Mouse (Mus musculus) cerebellum, adult 18-20 months (tissue): ENCODE measurements around the gene Zfp362.

Experiments
- DNase-seq, 2 experiments: peaks; one replicate each; pipeline ENCODE4 v3.0.0; 2021

Zfp362 gene

GRCm38 (mm10) chr4:128755064-128755463 is 50.8 kb downstream of the Zfp362 start, which contains the start of gene A3galt2:
TSS of gene A3galt2 (plus strand) at chr4:128755364.
- no peak for DNase-seq

DNA sequence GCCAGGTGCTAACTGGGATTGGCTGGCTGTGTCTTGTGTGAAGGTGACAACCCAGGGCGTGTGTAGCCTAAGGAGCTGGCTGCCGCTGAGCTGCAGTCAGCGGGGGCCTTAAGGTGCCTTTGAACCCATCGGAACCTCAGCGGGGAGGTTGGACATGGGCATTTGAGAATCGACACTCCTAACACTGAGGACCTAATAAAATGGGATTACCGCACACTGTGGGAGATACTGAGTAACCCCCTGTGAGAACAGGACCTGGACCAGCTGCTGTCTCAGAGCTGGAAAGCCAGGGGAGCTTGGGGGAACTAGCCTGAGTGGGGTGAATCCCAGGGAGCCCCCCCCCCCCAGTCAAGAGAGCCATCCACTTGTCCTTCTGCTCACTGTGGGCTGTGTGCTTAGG is 52.3 kb downstream of the Zfp362 start:
- DNase-seq = no peak

- DNase-seq = peak in 1 of 2 experiments; percentile 57
These were observed 53.7 kb downstream of the Zfp362 start for GRCm38 (mm10) chr4:128752031-128752757.

GRCm38 (mm10) chr4:128751006-128751405 is 54.8 kb downstream of the Zfp362 start:
- DNase-seq = no peak

DNA sequence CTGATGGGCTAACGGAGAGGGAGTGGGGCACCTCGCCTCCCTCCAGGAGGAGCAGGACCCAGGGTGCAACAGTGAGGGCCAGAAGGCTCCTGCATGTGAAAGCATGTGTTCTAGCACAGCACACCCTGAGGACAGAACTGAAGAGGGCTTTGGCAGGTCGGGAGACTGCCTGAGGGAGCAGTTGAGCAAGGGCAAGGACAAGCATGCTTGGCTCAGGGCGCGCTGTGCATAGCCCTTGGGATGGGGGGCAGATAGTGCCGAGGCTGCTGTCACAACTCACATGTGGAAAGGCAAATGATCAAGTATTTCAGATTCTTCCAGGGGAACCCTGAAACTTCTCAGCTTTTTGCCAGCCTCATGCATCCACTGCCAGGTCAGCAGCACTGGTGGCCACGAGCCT is 57.5 kb downstream of the Zfp362 start:
- no peak for DNase-seq

DNA sequence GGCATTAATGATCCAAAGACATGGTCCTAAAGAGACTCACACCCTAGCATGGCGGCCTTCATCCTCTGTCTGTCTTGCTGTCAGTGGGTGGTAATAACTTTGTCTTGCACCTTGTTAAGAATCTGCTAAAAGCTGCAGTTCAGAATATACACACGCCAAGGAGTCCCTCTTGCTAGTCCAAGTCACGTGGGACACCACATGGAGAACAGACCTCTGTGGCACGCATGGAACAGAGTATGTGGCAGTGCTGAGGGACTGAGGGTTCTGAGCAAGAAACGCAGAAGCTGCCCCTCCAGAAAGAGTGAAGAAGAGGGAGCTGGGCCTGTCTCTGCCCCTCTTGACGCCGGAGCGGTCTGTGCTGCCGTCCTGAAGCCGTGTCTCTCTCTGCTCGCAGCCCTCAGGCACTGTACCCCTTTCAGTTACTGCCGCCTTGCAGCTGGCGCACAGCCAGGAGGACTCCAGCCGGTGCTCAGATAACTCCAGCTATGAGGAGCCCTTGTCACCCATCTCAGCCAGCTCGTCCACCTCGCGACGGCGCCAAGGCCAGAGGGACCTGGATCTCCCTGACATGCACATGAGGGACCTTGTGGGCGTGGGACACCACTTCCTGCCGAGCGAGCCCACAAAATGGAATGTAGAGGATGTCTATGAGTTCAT is 58.1 kb downstream of the Zfp362 start:
- DNase-seq = peak; percentile 60 to 70

DNA sequence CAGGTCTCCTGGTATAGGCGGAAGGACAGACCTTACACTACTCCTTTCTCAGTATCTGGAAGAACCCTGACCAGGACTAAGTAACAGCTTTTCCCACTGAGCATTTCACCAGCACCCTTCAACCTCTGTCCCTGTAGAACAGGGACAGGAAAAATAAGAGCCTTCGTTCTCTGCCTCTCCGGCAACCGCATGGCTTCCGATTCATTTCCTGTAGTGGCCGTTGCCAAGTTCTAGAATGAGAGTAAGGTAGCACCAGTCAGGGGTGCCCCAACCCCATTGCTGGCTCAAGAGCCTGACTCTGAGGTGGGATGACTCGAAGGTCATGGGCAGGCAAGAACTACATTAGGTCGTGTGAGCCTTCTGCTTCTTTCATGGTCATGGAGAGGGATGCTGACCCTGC is 60.7 kb downstream of the Zfp362 start:
- no peak for DNase-seq

DNA sequence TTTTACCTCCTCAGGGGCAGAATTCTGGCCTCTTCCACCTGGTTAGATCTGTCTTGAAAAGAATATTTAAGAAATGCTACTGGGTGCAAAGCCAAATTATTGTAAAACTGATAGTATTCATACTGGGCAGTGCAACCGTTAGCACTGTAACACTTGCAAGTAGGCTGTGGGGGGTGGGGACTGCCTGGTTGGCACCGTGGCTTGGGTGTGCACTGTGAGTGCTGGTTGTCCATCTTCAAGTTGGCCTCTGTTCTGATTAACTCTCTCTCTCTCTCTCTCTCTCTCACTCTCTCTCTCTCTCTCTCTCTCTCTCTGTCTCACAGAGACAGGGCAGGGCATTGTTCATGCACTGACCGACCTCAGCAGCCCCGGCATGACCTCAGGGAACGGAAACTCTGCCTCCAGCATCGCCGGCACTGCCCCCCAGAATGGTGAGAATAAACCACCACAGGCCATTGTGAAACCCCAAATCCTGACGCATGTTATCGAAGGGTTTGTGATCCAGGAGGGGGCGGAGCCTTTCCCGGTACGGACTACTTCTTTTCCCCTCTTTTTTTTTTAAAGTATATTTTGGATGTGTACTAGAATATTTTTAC is 62.7 kb downstream of the Zfp362 start:
- DNase-seq = no peak

DNA sequence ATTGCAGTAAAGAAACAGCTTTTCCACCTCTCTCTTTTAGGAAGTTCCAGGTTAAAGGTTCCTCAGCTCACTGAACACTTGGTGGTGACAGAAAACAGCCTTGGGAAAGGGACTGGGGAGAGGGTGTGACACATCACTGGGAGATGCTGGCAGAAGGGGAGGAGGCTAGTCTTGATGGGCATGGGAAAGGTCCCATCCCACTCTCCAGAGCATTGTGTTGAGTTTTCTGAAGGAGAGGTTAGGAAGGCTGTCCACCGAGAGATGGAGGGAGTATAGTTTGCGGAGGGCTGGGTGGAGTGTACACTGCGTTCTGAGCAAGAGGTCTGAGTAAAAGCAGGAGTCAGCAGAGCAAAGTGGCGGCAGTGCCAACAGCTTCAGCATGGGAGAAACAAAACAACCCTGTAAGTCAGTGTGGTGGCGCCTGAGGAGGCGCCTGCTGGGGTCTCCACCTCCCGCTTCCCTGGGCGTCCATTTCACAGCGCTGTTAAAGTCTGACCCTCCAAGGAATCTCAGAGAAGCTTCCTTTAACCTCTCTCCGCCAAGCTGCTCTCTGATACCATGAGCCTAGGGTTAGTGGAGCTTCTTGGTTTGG is 63.4 kb downstream of the Zfp362 start:
- DNase-seq = no peak

- DNase-seq = no peak
These were observed 63.9 kb downstream of the Zfp362 start for GRCm38 (mm10) chr4:128741906-128742305.

- DNase-seq = no peak
These were observed 65.0 kb downstream of the Zfp362 start for GRCm38 (mm10) chr4:128740878-128741277.

DNA sequence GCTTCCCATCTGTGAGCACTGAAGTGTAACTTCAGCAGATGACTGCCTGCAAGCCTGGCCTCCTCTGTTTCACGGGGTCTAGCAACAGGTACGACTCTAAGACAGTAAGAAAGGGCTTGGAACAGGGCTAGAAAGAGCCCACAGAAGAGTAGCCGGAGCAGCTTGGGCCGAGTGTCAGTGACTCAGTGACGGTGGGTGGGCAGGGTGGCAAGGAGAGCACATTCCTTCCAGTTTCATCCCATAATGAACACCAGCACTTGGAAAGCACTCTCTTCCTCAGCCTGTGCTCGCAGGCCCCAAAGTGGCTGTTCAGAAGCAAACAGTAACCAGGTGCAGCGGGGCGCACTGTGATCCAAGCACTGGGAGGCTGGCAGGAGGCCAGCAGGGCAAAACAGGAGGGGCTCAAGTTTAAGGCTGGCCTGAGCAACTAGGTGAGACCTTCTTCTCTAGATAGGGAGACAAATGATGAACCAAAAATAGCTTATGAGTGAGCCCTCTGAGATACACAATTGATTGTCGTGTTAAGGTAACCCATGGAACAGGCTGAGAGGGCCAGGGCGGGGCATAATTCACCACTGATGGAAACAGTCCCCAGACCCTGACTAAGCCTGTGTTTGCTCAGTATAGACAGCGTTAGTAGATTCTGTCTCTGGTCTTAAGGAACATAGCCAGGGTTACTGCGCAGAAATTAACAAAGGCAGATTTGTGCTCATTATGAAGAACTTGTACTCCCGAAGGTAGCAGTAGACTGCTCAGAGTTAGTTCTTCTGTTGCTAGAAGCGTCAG is 67.8 kb downstream of the Zfp362 start:
- peak in 1 of 2 experiments; percentile 45 for DNase-seq

DNA sequence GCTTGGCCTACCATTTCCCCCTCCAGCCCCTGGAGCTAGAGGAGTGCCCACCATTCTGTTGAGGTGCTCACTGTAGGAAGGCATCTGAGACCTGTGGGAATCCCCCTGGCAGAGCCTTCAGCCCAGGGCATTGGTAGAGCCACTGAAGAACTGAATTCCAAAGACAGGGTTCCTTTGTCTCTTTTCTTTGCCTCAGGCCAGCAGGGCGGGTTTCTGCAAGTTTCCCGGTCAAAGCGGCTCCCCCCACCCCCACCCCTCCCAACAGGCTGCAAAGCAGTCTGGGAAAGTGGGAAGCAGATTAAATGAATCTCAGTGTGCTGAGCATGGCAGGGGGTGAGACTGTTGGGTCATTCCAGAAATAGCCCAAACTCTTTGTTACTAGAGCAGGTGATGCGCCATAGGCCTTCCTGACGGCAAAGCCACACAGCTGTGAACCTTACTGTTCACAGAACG is 68.7 kb downstream of the Zfp362 start:
- peak in 1 of 2 experiments; percentile 53 for DNase-seq

- DNase-seq = peak in 1 of 2 experiments; percentile 45
These were observed 70.8 kb downstream of the Zfp362 start for GRCm38 (mm10) chr4:128734721-128735671.

- DNase-seq = peak; percentile 44 to 63
These were observed 71.6 kb downstream of the Zfp362 start for GRCm38 (mm10) chr4:128734217-128734616.

DNA sequence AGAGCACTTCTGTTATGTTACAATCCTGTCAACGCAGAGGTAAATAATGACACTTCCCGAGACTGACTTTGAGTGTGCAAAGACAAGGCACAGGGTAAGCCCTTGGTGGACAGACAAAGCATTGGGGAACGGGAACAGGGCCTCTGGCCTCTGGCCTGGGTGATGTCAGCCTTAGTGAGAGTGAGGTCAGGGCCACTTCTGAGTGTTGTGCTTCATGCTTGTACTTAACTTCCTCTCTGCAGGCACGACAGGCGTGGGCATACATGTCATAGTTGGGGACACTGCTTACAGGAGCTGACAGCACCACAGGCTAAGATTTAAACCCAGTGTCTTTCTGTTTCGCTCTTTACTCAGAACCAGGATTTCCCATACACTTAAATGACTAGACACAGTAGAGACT is 72.3 kb downstream of the Zfp362 start:
- no peak for DNase-seq

GRCm38 (mm10) chr4:128732794-128733193 is 73.1 kb downstream of the Zfp362 start:
- DNase-seq = no peak

DNA sequence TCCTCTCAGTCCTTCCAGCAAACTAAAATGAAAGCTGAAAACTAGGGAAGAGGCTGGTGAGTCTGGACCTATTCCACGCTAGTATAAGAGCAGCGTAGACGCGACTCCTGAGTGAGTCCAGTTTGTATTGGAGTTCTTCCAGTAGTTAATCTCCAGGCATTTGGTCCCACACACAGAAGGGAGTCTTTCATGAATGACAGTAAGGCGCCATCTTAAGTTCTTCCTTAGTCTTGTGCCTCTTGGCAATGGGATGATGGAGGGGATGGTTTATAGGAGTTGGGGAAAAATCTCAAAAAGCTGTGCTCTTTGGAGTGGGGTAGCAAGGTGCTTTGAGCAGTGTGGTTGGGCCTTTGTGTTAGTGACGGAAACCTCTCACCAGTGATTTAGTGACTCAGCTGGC is 75.6 kb downstream of the Zfp362 start:
- DNase-seq = no peak

DNA sequence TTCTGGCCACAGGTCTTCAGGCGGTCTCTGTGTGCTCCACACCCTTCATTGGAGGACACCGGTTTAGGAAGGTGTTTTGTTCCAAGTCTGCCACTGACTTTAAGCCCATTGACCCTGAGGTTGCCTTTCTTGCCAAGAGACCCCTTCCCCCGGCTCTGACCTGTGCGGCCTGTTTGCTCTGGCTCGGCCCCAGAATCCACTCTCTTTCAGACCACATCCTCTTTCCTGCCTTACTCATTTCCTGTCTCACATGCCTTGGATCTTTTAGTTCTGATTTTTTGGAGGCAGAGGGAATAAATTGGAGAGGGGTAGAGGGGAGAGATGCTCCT is 76.2 kb downstream of the Zfp362 start:
- DNase-seq = no peak

DNA sequence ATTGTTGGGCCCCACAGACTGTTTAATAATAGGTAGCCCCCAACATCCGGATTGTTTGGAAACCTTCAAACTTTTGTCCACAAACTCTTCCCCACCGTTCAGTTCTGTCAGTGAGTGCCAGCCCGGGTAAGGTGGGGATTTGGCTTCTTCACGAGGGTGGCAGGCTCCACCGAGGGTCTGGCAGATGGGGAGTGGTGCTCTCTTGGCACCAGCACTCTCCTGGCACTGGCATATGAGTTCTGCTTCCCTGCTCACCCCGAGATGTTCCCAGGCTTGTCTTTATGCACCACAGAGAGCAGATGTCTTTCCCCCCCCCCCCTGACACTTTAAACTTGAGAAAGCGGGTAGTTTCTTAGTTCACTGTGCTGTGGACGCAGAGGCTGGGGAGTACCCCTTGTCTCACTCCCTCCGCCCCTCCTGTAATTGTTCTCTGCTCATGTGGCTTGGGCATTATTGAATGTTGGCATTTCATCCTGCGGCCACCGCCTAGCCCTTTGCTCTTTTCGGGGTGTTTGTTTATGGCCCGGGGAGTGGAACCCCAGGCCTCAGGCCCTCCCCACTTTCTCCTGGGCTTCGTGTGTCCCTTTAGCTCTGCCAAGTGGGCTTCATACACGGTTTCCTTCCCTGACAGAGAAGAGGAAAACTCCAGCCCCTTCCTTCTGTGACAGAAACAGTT is 76.7 kb downstream of the Zfp362 start:
- peak; percentile 70 to 73 for DNase-seq

- DNase-seq = no peak
These were observed 77.4 kb downstream of the Zfp362 start for GRCm38 (mm10) chr4:128728431-128728851.
